Mouse (Mus musculus) layer of hippocampus, adult 2 months (tissue): ENCODE measurements around the gene Mrps12. TPM values are rescaled to one million over a fixed set of nuclear protein-coding genes. Genes with fewer than 3 reads are reported as not detected.

Experiments used
- DNase-seq, 2 experiments: peaks; one replicate each; pipeline ENCODE4 v3.0.0; 2022; ENCODE audit warnings: low spot score in 2 of 2
- H3K27ac ChIP-seq: fragments of 200-600 bp; 2 replicates; pipeline ENCODE4 v1.8.1; 2022
- H3K4me3 ChIP-seq: fragments of 200-600 bp; 2 replicates; pipeline ENCODE4 v1.8.1; 2022; ENCODE audit warnings: mild to moderate bottlenecking
- CTCF ChIP-seq: fragments of 200-600 bp; conservative IDR thresholded peaks from 2 replicates; pipeline ENCODE4 v1.8.1; 2022; ENCODE audit warnings: antibody characterized with exemption, mild to moderate bottlenecking, moderate library complexity
- total RNA-seq, 2 experiments: library from RNA; stranded (reverse); gene quantifications; 2 replicates each; pipeline ENCODE4 v1.2.3; 2021

The Mrps12 gene
- total RNA-seq, 2 experiments from 2014 or later, result 57.5 to 57.9 TPM

DNA sequence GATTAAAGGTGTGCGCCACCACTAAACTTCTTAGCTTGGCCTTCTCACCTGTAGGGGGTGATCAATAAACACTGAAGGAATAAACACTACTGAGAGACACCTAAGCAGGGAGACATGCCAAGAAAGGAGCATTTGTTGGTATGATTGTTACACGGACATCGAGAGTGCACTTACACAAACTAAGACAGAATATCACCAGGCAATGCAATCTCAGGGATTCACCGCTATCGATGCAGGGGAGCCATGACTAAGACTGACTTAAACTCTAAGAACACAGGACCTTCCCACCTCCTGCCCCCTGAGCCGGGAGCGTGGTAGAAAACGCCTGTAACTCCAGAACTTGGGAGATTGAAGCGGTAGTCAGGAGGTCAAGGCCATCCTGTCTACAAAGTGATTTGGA, 671 bp downstream of the Mrps12 start:
- 0 out of 2 replicates have a peak, but pooled peaks have one; percentile 6 for TF ChIP-seq CTCF
- H3K27ac ChIP-seq, result peak overlapping the region; percentile 99
- no peak for DNase-seq
- H3K4me3 ChIP-seq, result peak overlapping the region; percentile 70

DNA sequence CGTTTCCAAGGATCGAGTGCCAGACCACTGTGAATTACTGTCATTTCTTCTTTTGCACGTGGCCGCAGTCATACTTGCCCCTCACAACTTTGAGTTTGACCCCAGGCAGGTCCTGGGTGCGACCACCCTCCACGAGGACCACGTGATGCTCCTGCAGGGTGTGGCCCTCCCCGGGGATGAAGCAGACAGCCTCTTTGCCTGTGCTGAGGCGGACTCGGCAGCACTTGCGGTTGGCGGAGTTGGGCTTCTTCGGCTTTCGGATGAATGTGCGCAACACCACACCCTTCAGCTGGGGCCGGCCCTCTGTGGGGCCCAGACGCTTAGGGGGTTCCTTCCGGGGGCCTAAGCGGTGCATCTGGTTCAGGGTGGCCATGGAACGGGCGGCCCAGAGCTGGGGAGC, 1.8 kb downstream of the Mrps12 start:
- DNase-seq, result no peak
- no peak for TF ChIP-seq CTCF
- H3K4me3 ChIP-seq, result no peak overlapping the region
- H3K27ac ChIP-seq, result no peak overlapping the region

DNA sequence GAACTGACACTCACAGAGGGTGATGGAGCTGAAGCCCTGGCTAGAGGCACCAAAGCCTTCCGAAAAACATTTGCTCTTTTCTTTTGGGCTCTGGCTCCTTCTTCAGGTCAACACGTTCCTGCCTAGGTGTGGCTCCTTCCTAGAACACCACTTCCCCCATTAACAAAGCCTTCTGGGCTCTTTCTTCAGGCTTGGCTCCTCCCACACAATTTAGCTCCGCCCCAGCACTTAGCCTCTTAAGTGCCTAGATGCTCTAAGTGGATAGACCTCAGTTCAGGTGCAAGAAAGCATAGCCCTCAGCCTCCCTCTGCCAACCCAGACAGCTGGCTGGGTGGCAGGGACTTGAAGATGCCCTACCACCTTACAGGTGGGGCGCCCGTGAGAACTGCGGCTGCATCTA, 5.9 kb downstream of the Mrps12 start:
- no peak for TF ChIP-seq CTCF
- Histone ChIP-seq H3K27ac (no peak overlapping the region), H3K4me3 (no peak overlapping the region)
- no peak for DNase-seq

DNA sequence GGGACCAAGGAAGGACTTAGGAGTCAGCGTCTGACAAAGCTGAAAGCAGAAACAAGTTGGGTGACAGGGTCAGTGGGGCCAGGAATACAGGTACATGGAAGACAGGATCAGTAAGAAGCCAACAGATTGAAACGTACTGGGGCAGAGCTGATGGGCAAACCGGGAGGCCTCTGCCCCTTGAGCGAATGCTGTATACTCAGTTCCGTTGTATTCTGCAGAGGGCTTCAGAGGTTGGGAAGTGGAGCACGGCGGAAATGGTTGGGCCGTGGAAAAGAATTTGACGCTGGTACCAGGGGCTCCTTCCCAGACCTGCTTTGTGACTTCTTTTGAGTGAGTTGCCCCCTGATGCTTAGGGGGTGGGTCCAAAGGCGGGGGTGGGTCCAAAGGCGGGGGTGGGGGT, 8.4 kb downstream of the Mrps12 start:
- no peak for DNase-seq
- TF ChIP-seq CTCF, result no peak
- H3K4me3 ChIP-seq, result no peak overlapping the region; the same call in 1 of the 2 replicates
- no peak overlapping the region for H3K27ac ChIP-seq

DNA sequence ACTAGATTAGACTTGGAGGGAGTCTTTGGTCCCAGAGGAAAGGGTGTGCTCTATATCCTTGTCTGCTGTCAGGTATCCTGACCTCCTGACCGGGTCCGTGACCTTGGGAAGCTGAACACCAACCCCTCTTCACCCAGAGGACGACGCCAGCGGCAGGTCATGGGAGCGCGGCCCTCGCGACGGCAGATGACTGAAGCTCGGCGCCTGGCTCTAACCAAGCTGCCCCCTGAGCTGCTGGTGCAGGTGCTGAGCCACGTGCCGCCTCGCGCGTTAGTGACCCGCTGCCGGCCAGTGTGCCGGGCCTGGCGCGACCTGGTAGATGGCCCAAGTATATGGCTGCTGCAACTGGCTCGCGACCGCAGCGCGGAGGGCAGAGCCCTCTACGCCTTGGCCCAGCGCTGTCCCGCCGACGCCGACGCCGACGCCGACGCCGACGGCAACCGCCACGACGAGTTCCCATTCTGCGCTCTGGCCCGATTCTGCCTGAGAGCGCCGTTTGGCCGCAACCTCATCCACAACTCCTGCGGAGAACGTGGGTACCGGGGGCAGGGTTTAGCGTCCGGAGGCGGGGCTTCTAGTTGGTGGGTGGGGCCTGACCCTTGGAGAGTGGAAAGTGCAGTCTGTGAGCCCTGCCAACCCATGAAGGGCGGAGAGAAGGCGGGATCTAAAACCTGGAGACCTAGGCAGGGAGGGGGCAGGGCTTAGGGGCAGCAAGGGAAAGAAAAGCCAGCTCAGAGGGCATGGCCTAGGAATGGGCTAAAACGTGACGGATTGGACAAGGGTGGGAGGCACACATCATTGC, 9.1 kb downstream of the Mrps12 start:
- no peak for TF ChIP-seq CTCF
- DNase-seq, result peak; percentile 26 to 43
- Histone ChIP-seq H3K27ac (no peak overlapping the region), H3K4me3 (peak overlapping the region; percentile 44)

DNA sequence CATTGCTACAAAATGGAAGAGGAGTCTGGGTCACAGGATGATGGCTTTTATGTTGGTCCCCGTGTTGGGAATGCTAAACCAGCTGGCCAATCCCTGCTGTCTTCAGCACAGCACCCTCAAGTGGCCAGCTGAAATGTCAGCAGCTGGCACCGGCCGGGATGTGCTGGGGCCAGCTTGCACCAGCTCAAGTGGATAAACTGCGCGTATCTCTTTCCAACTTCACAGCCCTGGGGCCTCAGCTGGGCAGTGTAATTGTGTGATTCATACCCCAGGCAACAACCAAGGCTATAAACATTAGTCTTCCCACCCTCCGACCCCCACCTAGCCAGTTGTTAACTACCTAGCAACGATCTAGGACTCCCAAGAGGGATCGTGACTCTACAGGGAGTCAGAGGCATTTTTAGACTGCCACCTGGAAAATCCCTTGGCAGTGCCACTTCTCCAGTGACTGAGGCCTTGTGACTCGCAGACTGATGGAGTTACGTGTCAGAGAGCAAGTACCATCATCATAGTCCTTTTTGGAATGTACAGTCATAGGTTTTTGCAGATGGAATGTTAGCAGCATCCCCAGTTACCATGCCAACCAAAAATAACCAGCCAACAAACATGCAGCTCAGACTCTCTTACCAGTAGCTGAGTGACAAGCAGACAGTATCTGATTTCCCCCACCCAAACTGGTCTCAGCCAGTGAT, 13.8 kb downstream of the Mrps12 start:
- peak; percentile 71 for TF ChIP-seq CTCF
- peak; percentile 61 to 84 for DNase-seq
- H3K27ac ChIP-seq, result peak overlapping the region; percentile 92
- no peak overlapping the region for H3K4me3 ChIP-seq

DNA sequence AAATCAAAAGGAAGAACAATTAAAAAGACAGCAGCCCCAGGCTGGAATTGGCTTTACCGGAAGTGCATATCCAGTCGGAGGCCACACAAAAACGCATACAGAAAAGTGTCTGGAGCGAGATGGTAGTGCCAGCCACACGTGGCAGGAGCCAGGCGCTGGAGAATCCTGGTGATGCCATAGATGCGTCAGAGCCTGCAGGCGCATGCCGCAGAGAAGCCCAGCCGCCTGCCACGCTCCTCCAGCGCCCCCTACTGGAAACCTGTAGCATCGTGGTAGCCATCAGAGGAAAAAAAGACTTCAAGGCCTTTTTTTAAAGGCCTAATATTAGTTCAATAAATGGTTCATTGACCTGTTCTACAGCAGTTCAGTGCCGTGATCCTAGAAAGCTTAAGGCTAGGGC, 15.0 kb downstream of the Mrps12 start:
- Histone ChIP-seq H3K4me3 (peak overlapping the region; percentile 33), H3K27ac (peak overlapping the region; percentile 79)
- TF ChIP-seq CTCF, result peak; percentile 100
- peak; percentile 84 to 93 for DNase-seq

DNA sequence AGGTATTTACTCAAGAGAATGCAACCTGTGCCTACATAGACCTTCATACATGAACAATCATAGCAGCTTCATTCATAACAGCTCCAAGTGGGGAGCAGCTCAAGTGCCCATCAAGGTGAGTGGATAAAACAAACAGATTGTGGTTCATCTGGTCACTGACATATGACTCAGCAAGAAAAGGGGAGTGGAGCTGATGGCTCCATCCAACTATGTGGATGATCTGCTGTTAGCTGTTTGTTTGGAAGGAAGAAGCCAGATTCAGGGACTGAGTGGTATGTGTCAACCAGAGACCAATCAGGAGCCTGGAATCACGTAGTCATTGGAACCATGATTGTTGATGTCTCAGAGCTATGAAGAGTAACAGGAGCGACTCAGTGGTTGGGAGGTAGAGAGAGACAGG, 17.0 kb downstream of the Mrps12 start:
- Histone ChIP-seq H3K27ac (no peak overlapping the region), H3K4me3 (no peak overlapping the region)
- no peak for DNase-seq
- no peak for TF ChIP-seq CTCF

DNA sequence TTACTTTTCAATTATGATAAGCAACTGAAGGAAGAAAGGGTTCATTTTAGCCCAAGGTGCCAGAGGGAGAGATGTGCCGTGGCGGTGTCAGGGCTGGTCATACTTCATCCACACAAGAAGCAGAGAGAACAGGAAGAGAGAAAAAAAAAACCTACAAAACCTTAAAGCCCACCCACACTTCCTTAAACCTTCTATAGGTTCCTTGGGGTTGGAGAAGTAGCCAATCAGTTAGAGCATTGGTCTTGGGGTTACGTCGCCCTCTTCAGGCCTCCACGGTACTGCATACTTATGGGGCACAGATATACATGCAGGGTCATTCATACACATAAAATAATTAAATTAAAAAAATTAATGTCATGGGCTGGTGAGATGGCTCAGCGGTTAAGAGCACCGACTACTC, 19.5 kb downstream of the Mrps12 start:
- no peak overlapping the region for H3K27ac ChIP-seq
- no peak for DNase-seq
- no peak overlapping the region for H3K4me3 ChIP-seq
- peak; percentile 35 for TF ChIP-seq CTCF

DNA sequence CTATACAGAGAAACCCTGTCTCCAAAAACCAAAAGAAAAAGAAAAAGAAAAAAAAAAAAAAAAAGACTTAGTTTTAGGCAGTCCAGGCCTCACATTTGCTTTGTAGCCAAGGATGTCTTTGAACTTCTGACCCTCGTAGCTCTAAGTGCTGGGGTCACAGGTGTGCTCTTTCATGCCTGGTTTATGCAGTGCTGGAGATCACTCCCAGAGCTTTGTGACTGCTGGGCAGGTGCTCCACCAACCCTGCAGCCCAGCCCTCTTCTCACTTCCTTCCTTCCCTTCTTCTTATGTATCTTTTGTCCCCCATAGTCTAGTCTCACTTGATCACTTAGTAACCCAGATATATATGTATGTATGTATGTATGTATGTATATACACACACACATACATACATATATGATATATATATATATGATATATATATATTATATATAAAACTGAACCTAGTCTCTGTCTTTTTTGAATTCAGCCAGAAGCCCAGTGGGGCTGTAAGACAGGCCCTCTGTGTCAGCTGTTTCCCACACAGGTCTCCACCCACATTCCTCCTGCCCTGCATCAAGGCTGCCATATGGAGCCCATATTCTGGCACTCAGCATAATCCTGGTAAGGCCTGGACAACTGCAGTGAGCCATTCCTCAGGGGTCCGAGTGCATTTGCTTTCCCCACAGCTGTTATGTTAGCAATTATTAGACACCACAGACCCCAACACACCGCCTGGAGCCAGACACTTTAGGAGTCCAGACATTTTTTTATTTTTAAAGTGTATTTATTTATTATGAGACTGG, 20.7 kb downstream of the Mrps12 start:
- DNase-seq, result no peak
- Histone ChIP-seq H3K27ac (no peak overlapping the region), H3K4me3 (no peak overlapping the region)
- TF ChIP-seq CTCF, result no peak

DNA sequence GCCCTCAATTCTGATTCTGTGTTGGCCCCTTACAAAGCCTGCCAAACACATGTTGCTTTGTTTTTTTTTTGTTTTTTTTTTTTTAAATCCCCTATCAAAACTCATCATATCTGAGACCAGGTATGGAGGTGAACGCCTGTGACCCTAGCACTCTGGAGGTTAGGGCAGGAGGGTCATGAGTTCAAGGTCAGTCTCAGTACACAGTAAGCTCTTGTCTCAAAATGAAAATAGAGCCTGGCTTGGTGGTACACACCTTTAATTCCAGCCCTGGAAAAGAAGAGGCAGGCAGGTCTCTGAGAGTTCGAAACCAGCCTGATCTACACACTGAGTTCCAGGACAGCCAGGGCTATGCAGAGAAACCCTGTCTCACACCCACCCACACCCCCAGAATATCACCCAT, 22.0 kb downstream of the Mrps12 start:
- Histone ChIP-seq H3K4me3 (no peak overlapping the region), H3K27ac (no peak overlapping the region)
- DNase-seq, result no peak
- TF ChIP-seq CTCF, result no peak

DNA sequence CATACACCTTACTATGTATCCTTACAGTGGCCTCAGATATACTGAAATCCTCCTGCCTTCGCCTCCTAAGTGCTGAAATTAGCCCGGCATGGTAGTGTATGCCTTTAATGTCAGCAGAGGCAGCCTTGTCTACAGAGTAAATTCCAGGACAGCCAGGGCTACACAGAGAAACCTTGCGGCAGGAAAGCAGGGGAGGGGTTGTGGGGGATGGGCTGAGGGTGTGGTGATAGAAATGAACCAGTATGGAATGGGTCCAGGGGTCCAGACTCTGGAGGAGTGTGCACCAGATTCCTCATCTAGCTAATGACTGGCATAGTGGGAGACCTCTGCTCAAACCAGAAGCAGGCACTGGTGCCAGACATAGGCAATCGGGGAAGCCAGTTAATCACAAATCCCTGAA, 22.5 kb downstream of the Mrps12 start:
- Histone ChIP-seq H3K4me3 (no peak overlapping the region), H3K27ac (no peak overlapping the region)
- no peak for DNase-seq
- TF ChIP-seq CTCF, result no peak

DNA sequence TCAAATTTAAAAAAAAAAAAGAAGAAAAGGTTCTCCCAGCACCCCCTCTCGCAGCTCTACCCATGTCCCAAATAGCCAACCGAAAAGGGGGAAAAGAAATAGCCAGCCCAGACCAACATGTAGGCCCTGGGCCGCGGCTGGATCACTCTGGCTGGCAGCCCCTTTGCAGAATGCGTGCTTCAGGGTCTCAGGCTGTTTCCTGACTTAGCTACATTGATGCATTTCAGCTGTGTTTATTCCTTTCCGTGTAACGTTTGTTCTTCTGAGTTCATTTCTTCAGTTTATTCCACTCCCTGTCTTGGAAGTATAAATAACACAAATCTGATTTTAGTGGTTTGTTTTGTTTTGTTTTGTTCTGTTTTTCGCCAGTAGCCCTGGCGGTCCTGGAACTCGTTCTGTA, 23.9 kb downstream of the Mrps12 start:
- no peak overlapping the region for H3K27ac ChIP-seq
- no peak for DNase-seq
- no peak overlapping the region for H3K4me3 ChIP-seq
- TF ChIP-seq CTCF, result no peak
